Mouse (Mus musculus): ENCODE data around the gene Slc30a10. TPM values are rescaled to one million over a fixed set of nuclear protein-coding genes. Genes with fewer than 3 reads are reported as not detected.

Gene Slc30a10
- polyA plus RNA-seq, 1 experiment from 2014 or later = 0.29 TPM

- ATAC-seq (ENCODE audit: insufficient number of reproducible peaks, low FRiP score, low TSS enrichment, low read depth) = no peak
- Histone ChIP-seq H3K9me3 (replicated peaks) (no peaks in the 10 kb centered on the region), H3K4me1 (no peaks in the 10 kb centered on the region), H3K4me2 (replicated peaks) (no peak overlapping the region), H3K9ac (no peak overlapping the region), H3K4me3 (replicated peaks) (no peak overlapping the region), H3K27ac (replicated peaks) (no peak overlapping the region), H3K36me3 (no peaks in the 10 kb centered on the region), H3K27me3 (peaks cover 3% of the 10 kb centered on the region; the same call in 1 of the 2 replicates)
- 77% methylated on average over 5 of the region's 5 CpGs for WGBS
Measured at GRCm38 (mm10) chr1:185462889-185463288, 8.2 kb downstream of the Slc30a10 start.

GRCm38 (mm10) chr1:185469551-185470021, 14.9 kb downstream of the Slc30a10 start:
- H3K27ac ChIP-seq (replicated peaks) = no peak overlapping the region
- 74% methylated on average over 8 of the region's 8 CpGs for WGBS
- no peaks in the 10 kb centered on the region for H3K9me3 ChIP-seq (replicated peaks)
- H3K27me3 ChIP-seq = no peaks in the 10 kb centered on the region
- H3K4me2 ChIP-seq (replicated peaks) = no peak overlapping the region
- no peak overlapping the region for H3K4me3 ChIP-seq (replicated peaks)
- no peak for ATAC-seq (ENCODE audit: insufficient number of reproducible peaks, low FRiP score, low TSS enrichment, low read depth)
- no peak overlapping the region for H3K9ac ChIP-seq
- H3K36me3 ChIP-seq = no peaks in the 10 kb centered on the region
- no peaks in the 10 kb centered on the region for H3K4me1 ChIP-seq

- Histone ChIP-seq H3K27ac (replicated peaks) (no peak overlapping the region), H3K9ac (no peak overlapping the region), H3K27me3 (no peaks in the 10 kb centered on the region), H3K9me3 (replicated peaks) (no peaks in the 10 kb centered on the region), H3K4me3 (replicated peaks) (no peak overlapping the region), H3K4me2 (replicated peaks) (no peak overlapping the region), H3K4me1 (no peaks in the 10 kb centered on the region), H3K36me3 (no peaks in the 10 kb centered on the region)
- no peak for ATAC-seq (ENCODE audit: insufficient number of reproducible peaks, low FRiP score, low TSS enrichment, low read depth)
- WGBS = 40% methylated on average over 8 of the region's 8 CpGs
Measured at GRCm38 (mm10) chr1:185472025-185472720, 17.5 kb downstream of the Slc30a10 start.

GRCm38 (mm10) chr1:185472730-185473129, 18.1 kb downstream of the Slc30a10 start:
- Histone ChIP-seq H3K4me2 (replicated peaks) (no peak overlapping the region), H3K4me3 (replicated peaks) (no peak overlapping the region), H3K36me3 (no peaks in the 10 kb centered on the region), H3K27me3 (no peaks in the 10 kb centered on the region), H3K4me1 (no peaks in the 10 kb centered on the region), H3K27ac (replicated peaks) (no peak overlapping the region), H3K9me3 (replicated peaks) (no peaks in the 10 kb centered on the region), H3K9ac (no peak overlapping the region)
- ATAC-seq (ENCODE audit: insufficient number of reproducible peaks, low FRiP score, low TSS enrichment, low read depth) = no peak
- 77% methylated on average over 4 of the region's 4 CpGs for WGBS

- no peaks in the 10 kb centered on the region for H3K27me3 ChIP-seq
- no peaks in the 10 kb centered on the region for H3K36me3 ChIP-seq
- H3K9me3 ChIP-seq (replicated peaks) = no peaks in the 10 kb centered on the region
- no peak overlapping the region for H3K27ac ChIP-seq (replicated peaks)
- no peak for ATAC-seq (ENCODE audit: insufficient number of reproducible peaks, low FRiP score, low TSS enrichment, low read depth)
- no peak overlapping the region for H3K9ac ChIP-seq
- H3K4me2 ChIP-seq (replicated peaks) = no peak overlapping the region
- 88% methylated on average over 1 of the region's 1 CpGs for WGBS
- no peak overlapping the region for H3K4me3 ChIP-seq (replicated peaks)
- H3K4me1 ChIP-seq = no peaks in the 10 kb centered on the region
Measured at GRCm38 (mm10) chr1:185473437-185473836, 18.8 kb downstream of the Slc30a10 start.

- 96% methylated on average over 4 of the region's 4 CpGs for WGBS
- Histone ChIP-seq H3K4me3 (replicated peaks) (no peak overlapping the region), H3K4me1 (peaks cover 17% of the 10 kb centered on the region), H3K36me3 (no peaks in the 10 kb centered on the region), H3K4me2 (replicated peaks) (no peak overlapping the region), H3K27me3 (no peaks in the 10 kb centered on the region), H3K9me3 (replicated peaks) (no peaks in the 10 kb centered on the region), H3K9ac (no peak overlapping the region), H3K27ac (replicated peaks) (no peak overlapping the region)
- ATAC-seq (ENCODE audit: insufficient number of reproducible peaks, low FRiP score, low TSS enrichment, low read depth) = no peak
Measured at GRCm38 (mm10) chr1:185479861-185480260, 25.2 kb downstream of the Slc30a10 start.

- Histone ChIP-seq H3K9ac (no peak overlapping the region), H3K27me3 (no peaks in the 10 kb centered on the region), H3K27ac (replicated peaks) (peak overlapping the region; percentile 53), H3K36me3 (no peaks in the 10 kb centered on the region), H3K4me1 (peaks cover 17% of the 10 kb centered on the region), H3K4me3 (replicated peaks) (peak overlapping the region; percentile 25), H3K9me3 (replicated peaks) (no peaks in the 10 kb centered on the region), H3K4me2 (replicated peaks) (peak overlapping the region; percentile 42)
- WGBS = 23% methylated on average over 19 of the region's 19 CpGs
- ATAC-seq (ENCODE audit: insufficient number of reproducible peaks, low FRiP score, low TSS enrichment, low read depth) = peak; percentile 58
Measured at GRCm38 (mm10) chr1:185482001-185482761, 27.5 kb downstream of the Slc30a10 start.

GRCm38 (mm10) chr1:185482762-185483161, 28.1 kb downstream of the Slc30a10 start:
- ATAC-seq (ENCODE audit: insufficient number of reproducible peaks, low FRiP score, low TSS enrichment, low read depth) = no peak
- H3K4me2 ChIP-seq (replicated peaks) = peak overlapping the region; percentile 42
- no peaks in the 10 kb centered on the region for H3K27me3 ChIP-seq
- H3K4me1 ChIP-seq = peaks cover 17% of the 10 kb centered on the region
- no peaks in the 10 kb centered on the region for H3K9me3 ChIP-seq (replicated peaks)
- H3K36me3 ChIP-seq = no peaks in the 10 kb centered on the region
- H3K9ac ChIP-seq = no peak overlapping the region
- WGBS = 47% methylated on average over 2 of the region's 2 CpGs
- H3K27ac ChIP-seq (replicated peaks) = peak overlapping the region; percentile 53
- H3K4me3 ChIP-seq (replicated peaks) = no peak overlapping the region

- Histone ChIP-seq H3K9ac (no peak overlapping the region), H3K4me1 (peaks cover 17% of the 10 kb centered on the region), H3K27ac (replicated peaks) (no peak overlapping the region), H3K27me3 (no peaks in the 10 kb centered on the region), H3K4me3 (replicated peaks) (no peak overlapping the region), H3K36me3 (no peaks in the 10 kb centered on the region), H3K9me3 (replicated peaks) (no peaks in the 10 kb centered on the region), H3K4me2 (replicated peaks) (no peak overlapping the region)
- no peak for ATAC-seq (ENCODE audit: insufficient number of reproducible peaks, low FRiP score, low TSS enrichment, low read depth)
- WGBS = 56% methylated on average over 12 of the region's 12 CpGs
Measured at GRCm38 (mm10) chr1:185483356-185484057, 28.9 kb downstream of the Slc30a10 start.

- no peak for ATAC-seq (ENCODE audit: insufficient number of reproducible peaks, low FRiP score, low TSS enrichment, low read depth)
- WGBS = 58% methylated on average over 19 of the region's 19 CpGs
- H3K4me2 ChIP-seq (replicated peaks) = no peak overlapping the region
Measured at GRCm38 (mm10) chr1:185484281-185484680, 29.6 kb downstream of the Slc30a10 start.

GRCm38 (mm10) chr1:185489893-185490292, 35.2 kb downstream of the Slc30a10 start:
- no peaks in the 10 kb centered on the region for H3K27me3 ChIP-seq
- H3K9me3 ChIP-seq (replicated peaks) = no peaks in the 10 kb centered on the region
- H3K4me1 ChIP-seq = no peaks in the 10 kb centered on the region
- no peak overlapping the region for H3K4me3 ChIP-seq (replicated peaks)
- no peak overlapping the region for H3K9ac ChIP-seq
- no peak overlapping the region for H3K27ac ChIP-seq (replicated peaks)
- no peak overlapping the region for H3K4me2 ChIP-seq (replicated peaks)
- no peak for ATAC-seq (ENCODE audit: insufficient number of reproducible peaks, low FRiP score, low TSS enrichment, low read depth)
- H3K36me3 ChIP-seq = no peaks in the 10 kb centered on the region
- 75% methylated on average over 6 of the region's 6 CpGs for WGBS

More at GRCm38 (mm10) chr1:185484281-185484680, 29.6 kb downstream of the Slc30a10 start:
- H3K27ac ChIP-seq (replicated peaks) = no peak overlapping the region
- H3K36me3 ChIP-seq = no peaks in the 10 kb centered on the region
- H3K4me1 ChIP-seq = peaks cover 17% of the 10 kb centered on the region
- H3K4me3 ChIP-seq (replicated peaks) = no peak overlapping the region
- H3K9me3 ChIP-seq (replicated peaks) = no peaks in the 10 kb centered on the region
- H3K9ac ChIP-seq = no peak overlapping the region
- no peaks in the 10 kb centered on the region for H3K27me3 ChIP-seq

Data from embryonic facial prominence, embryonic 15.5 days (tissue).